Mouse (Mus musculus) kidney, adult 2 months (tissue): ENCODE results near the gene Ak8.

Experiments used
- CTCF ChIP-seq: fragments of 200-500 bp; conservative IDR thresholded peaks from 2 replicates; pipeline ENCODE4 v1.5.1; 2011; ENCODE audit warnings: low read depth, mild to moderate bottlenecking, control low read depth, low read length, moderate library complexity, mixed read lengths; ENCODE audit not compliant: insufficient read depth, insufficient read length
- POLR2A ChIP-seq: fragments of 200-500 bp; IDR thresholded peaks from one replicate; pipeline ENCODE4 v1.6.1; 2011; ENCODE audit warnings: low read depth, low read length, control low read depth

- TF ChIP-seq POLR2A = no peak
- peak; percentile 64 for TF ChIP-seq CTCF
Measured at GRCm38 (mm10) chr2:28654295-28654694, 45.7 kb upstream of the Ak8 start.
